Mouse (Mus musculus): ENCODE measurements around the gene Glycam1. TPM values are rescaled to one million over a fixed set of nuclear protein-coding genes. Genes with fewer than 3 reads are reported as not detected.

The Glycam1 gene
- polyA plus RNA-seq, 1 experiment from 2014 or later, result not detected

- WGBS, result 90% methylated on average over 1 of the region's 1 CpGs
- no peaks in the 10 kb centered on the region for H3K27me3 ChIP-seq (replicated peaks; ENCODE audit: control insufficient read depth, insufficient read depth, low read length)
- no peak overlapping the region for H3K27ac ChIP-seq (ENCODE audit: low read depth, low read length)
Measured at GRCm38 (mm10) chr15:103540646-103541045, 24.2 kb downstream of the Glycam1 start.

GRCm38 (mm10) chr15:103539259-103539658 is 25.6 kb downstream of the Glycam1 start:
- WGBS, result 39% methylated on average over 2 of the region's 2 CpGs
- Histone ChIP-seq H3K4me2 (ENCODE audit: low read length) (no peak overlapping the region), H3K4me1 (ENCODE audit: control insufficient read depth, insufficient read depth, low read depth, low read length) (peaks cover 13% of the 10 kb centered on the region), H3K9ac (ENCODE audit: low read depth, low read length) (no peak overlapping the region), H3K27me3 (replicated peaks; ENCODE audit: control insufficient read depth, insufficient read depth, low read length) (no peaks in the 10 kb centered on the region), H3K36me3 (ENCODE audit: control insufficient read depth, insufficient read depth, low read length) (no peaks in the 10 kb centered on the region), H3K9me3 (ENCODE audit: control insufficient read depth, low read length) (no peaks in the 10 kb centered on the region), H3K4me3 (ENCODE audit: low read length) (no peak overlapping the region), H3K27ac (ENCODE audit: low read depth, low read length) (no peak overlapping the region)
- ATAC-seq, result no peak

More at GRCm38 (mm10) chr15:103540646-103541045, 24.2 kb downstream of the Glycam1 start:
- Histone ChIP-seq H3K4me3 (ENCODE audit: low read length) (no peak overlapping the region), H3K4me1 (ENCODE audit: control insufficient read depth, insufficient read depth, low read depth, low read length) (peaks cover 13% of the 10 kb centered on the region), H3K9me3 (ENCODE audit: control insufficient read depth, low read length) (no peaks in the 10 kb centered on the region), H3K4me2 (ENCODE audit: low read length) (no peak overlapping the region), H3K9ac (ENCODE audit: low read depth, low read length) (no peak overlapping the region), H3K36me3 (ENCODE audit: control insufficient read depth, insufficient read depth, low read length) (no peaks in the 10 kb centered on the region)
- no peak for ATAC-seq

- H3K9ac ChIP-seq (ENCODE audit: low read depth, low read length), result peak within 1 kb of the TSS; percentile 85
Measured at GRCm38 (mm10) chr15:103537822-103538213, 27.1 kb downstream of the Glycam1 start, which contains the start of gene Ppp1r1a. Ppp1r1a (minus strand) TSS chr15:103538003.

GRCm38 (mm10) chr15:103537011-103537821 is 27.7 kb downstream of the Glycam1 start:
- WGBS, result under 1% methylated on average over 37 of the region's 37 CpGs
- H3K4me1 ChIP-seq (ENCODE audit: control insufficient read depth, insufficient read depth, low read depth, low read length), result peaks cover 13% of the 10 kb centered on the region
- H3K4me2 ChIP-seq (ENCODE audit: low read length), result peak overlapping the region; percentile 59
- H3K4me3 ChIP-seq (ENCODE audit: low read length), result peak overlapping the region; percentile 89
- H3K27ac ChIP-seq (ENCODE audit: low read depth, low read length), result peak overlapping the region; percentile 72
- peaks cover under 1% of the 10 kb centered on the region; the same call in 1 of the 2 replicates for H3K36me3 ChIP-seq (ENCODE audit: control insufficient read depth, insufficient read depth, low read length)
- no peaks in the 10 kb centered on the region for H3K27me3 ChIP-seq (replicated peaks; ENCODE audit: control insufficient read depth, insufficient read depth, low read length)
- peak overlapping the region; percentile 85 for H3K9ac ChIP-seq (ENCODE audit: low read depth, low read length)
- H3K9me3 ChIP-seq (ENCODE audit: control insufficient read depth, low read length), result no peaks in the 10 kb centered on the region
- ATAC-seq, result peak; percentile 67

More at GRCm38 (mm10) chr15:103537822-103538213, 27.1 kb downstream of the Glycam1 start, which contains the start of gene Ppp1r1a:
- Histone ChIP-seq H3K27me3 (replicated peaks; ENCODE audit: control insufficient read depth, insufficient read depth, low read length) (no peaks in the 10 kb centered on the region), H3K27ac (ENCODE audit: low read depth, low read length) (peak within 1 kb of the TSS; percentile 72), H3K4me2 (ENCODE audit: low read length) (peak within 1 kb of the TSS; percentile 59), H3K4me1 (ENCODE audit: control insufficient read depth, insufficient read depth, low read depth, low read length) (peaks cover 13% of the 10 kb centered on the region), H3K36me3 (ENCODE audit: control insufficient read depth, insufficient read depth, low read length) (no peaks in the 10 kb centered on the region; the same call in 1 of the 2 replicates), H3K9me3 (ENCODE audit: control insufficient read depth, low read length) (no peaks in the 10 kb centered on the region), H3K4me3 (ENCODE audit: low read length) (peak within 1 kb of the TSS; percentile 89)
- ATAC-seq, result peak; percentile 90
- whole genome bisulfite sequencing, result under 1% methylated on average over 36 of the region's 36 CpGs

GRCm38 (mm10) chr15:103536456-103536855 is 28.4 kb downstream of the Glycam1 start:
- H3K27ac ChIP-seq (ENCODE audit: low read depth, low read length), result peak overlapping the region; percentile 72
- H3K4me2 ChIP-seq (ENCODE audit: low read length), result peak overlapping the region; percentile 59
- no peaks in the 10 kb centered on the region for H3K27me3 ChIP-seq (replicated peaks; ENCODE audit: control insufficient read depth, insufficient read depth, low read length)
- H3K9ac ChIP-seq (ENCODE audit: low read depth, low read length), result peak overlapping the region; percentile 85
- WGBS, result 18% methylated on average over 2 of the region's 2 CpGs
- ATAC-seq, result no peak
- H3K36me3 ChIP-seq (ENCODE audit: control insufficient read depth, insufficient read depth, low read length), result peaks cover 2% of the 10 kb centered on the region; the same call in 1 of the 2 replicates
- H3K4me3 ChIP-seq (ENCODE audit: low read length), result peak overlapping the region; percentile 89
- H3K9me3 ChIP-seq (ENCODE audit: control insufficient read depth, low read length), result no peaks in the 10 kb centered on the region
- H3K4me1 ChIP-seq (ENCODE audit: control insufficient read depth, insufficient read depth, low read depth, low read length), result peaks cover 13% of the 10 kb centered on the region

GRCm38 (mm10) chr15:103535786-103536185 is 29.1 kb downstream of the Glycam1 start:
- Histone ChIP-seq H3K27me3 (replicated peaks; ENCODE audit: control insufficient read depth, insufficient read depth, low read length) (no peaks in the 10 kb centered on the region), H3K4me1 (ENCODE audit: control insufficient read depth, insufficient read depth, low read depth, low read length) (peaks cover 13% of the 10 kb centered on the region), H3K9me3 (ENCODE audit: control insufficient read depth, low read length) (no peaks in the 10 kb centered on the region), H3K4me2 (ENCODE audit: low read length) (peak overlapping the region; percentile 22; the same call in 1 of the 2 replicates), H3K4me3 (ENCODE audit: low read length) (no peak overlapping the region), H3K9ac (ENCODE audit: low read depth, low read length) (no peak overlapping the region), H3K36me3 (ENCODE audit: control insufficient read depth, insufficient read depth, low read length) (peaks cover 2% of the 10 kb centered on the region; the same call in 1 of the 2 replicates), H3K27ac (ENCODE audit: low read depth, low read length) (no peak overlapping the region)
- WGBS, result 55% methylated on average over 1 of the region's 1 CpGs
- no peak for ATAC-seq

- H3K4me1 ChIP-seq (ENCODE audit: control insufficient read depth, insufficient read depth, low read depth, low read length), result peaks cover 13% of the 10 kb centered on the region
- 71% methylated on average over 2 of the region's 2 CpGs for WGBS
- no peak for ATAC-seq
Measured at GRCm38 (mm10) chr15:103535030-103535429, 29.9 kb downstream of the Glycam1 start.

GRCm38 (mm10) chr15:103534054-103534620 is 30.7 kb downstream of the Glycam1 start:
- H3K9ac ChIP-seq (ENCODE audit: low read depth, low read length), result no peak overlapping the region
- no peak overlapping the region for H3K4me2 ChIP-seq (ENCODE audit: low read length)
- ATAC-seq, result no peak
- peaks cover 13% of the 10 kb centered on the region for H3K4me1 ChIP-seq (ENCODE audit: control insufficient read depth, insufficient read depth, low read depth, low read length)
- 83% methylated on average over 7 of the region's 7 CpGs for WGBS
- H3K4me3 ChIP-seq (ENCODE audit: low read length), result no peak overlapping the region
- H3K27ac ChIP-seq (ENCODE audit: low read depth, low read length), result no peak overlapping the region
- H3K36me3 ChIP-seq (ENCODE audit: control insufficient read depth, insufficient read depth, low read length), result peaks cover 2% of the 10 kb centered on the region; the same call in 1 of the 2 replicates
- no peaks in the 10 kb centered on the region for H3K27me3 ChIP-seq (replicated peaks; ENCODE audit: control insufficient read depth, insufficient read depth, low read length)
- H3K9me3 ChIP-seq (ENCODE audit: control insufficient read depth, low read length), result no peaks in the 10 kb centered on the region

More at GRCm38 (mm10) chr15:103535030-103535429, 29.9 kb downstream of the Glycam1 start:
- no peaks in the 10 kb centered on the region for H3K27me3 ChIP-seq (replicated peaks; ENCODE audit: control insufficient read depth, insufficient read depth, low read length)
- H3K36me3 ChIP-seq (ENCODE audit: control insufficient read depth, insufficient read depth, low read length), result peaks cover 2% of the 10 kb centered on the region; the same call in 1 of the 2 replicates
- no peak overlapping the region for H3K4me2 ChIP-seq (ENCODE audit: low read length)
- no peak overlapping the region for H3K27ac ChIP-seq (ENCODE audit: low read depth, low read length)
- no peaks in the 10 kb centered on the region for H3K9me3 ChIP-seq (ENCODE audit: control insufficient read depth, low read length)
- H3K4me3 ChIP-seq (ENCODE audit: low read length), result no peak overlapping the region
- no peak overlapping the region; the same call in none of the 2 replicates for H3K9ac ChIP-seq (ENCODE audit: low read depth, low read length)

GRCm38 (mm10) chr15:103530372-103530771 is 34.5 kb downstream of the Glycam1 start:
- peaks cover 8% of the 10 kb centered on the region for H3K36me3 ChIP-seq (ENCODE audit: control insufficient read depth, insufficient read depth, low read length)
- H3K9me3 ChIP-seq (ENCODE audit: control insufficient read depth, low read length), result no peaks in the 10 kb centered on the region
- peak overlapping the region; percentile 41 for H3K27ac ChIP-seq (ENCODE audit: low read depth, low read length)
- no peaks in the 10 kb centered on the region for H3K27me3 ChIP-seq (replicated peaks; ENCODE audit: control insufficient read depth, insufficient read depth, low read length)
- no peaks in the 10 kb centered on the region; the same call in 1 of the 2 replicates for H3K4me1 ChIP-seq (ENCODE audit: control insufficient read depth, insufficient read depth, low read depth, low read length)
- no peak overlapping the region for H3K4me3 ChIP-seq (ENCODE audit: low read length)
- ATAC-seq, result peak; percentile 80
- no peak overlapping the region for H3K4me2 ChIP-seq (ENCODE audit: low read length)
- 0 out of 2 replicates have a peak overlapping the region, but pooled peaks have one; percentile 24 for H3K9ac ChIP-seq (ENCODE audit: low read depth, low read length)
- WGBS, result 9% methylated on average over 5 of the region's 5 CpGs
